Mouse (Mus musculus) B cell, adult 67 days (primary cell): ENCODE results near the gene Gm6871. TPM values are rescaled to one million over a fixed set of nuclear protein-coding genes. Genes with fewer than 3 reads are reported as not detected.

ENCODE experiments used
- total RNA-seq, 2 experiments: library from RNA; stranded (reverse); gene quantifications; 4 replicates each; pipeline ENCODE4 v1.2.4; 2023

Gene Gm6871
- total RNA-seq: not detected

DNA sequence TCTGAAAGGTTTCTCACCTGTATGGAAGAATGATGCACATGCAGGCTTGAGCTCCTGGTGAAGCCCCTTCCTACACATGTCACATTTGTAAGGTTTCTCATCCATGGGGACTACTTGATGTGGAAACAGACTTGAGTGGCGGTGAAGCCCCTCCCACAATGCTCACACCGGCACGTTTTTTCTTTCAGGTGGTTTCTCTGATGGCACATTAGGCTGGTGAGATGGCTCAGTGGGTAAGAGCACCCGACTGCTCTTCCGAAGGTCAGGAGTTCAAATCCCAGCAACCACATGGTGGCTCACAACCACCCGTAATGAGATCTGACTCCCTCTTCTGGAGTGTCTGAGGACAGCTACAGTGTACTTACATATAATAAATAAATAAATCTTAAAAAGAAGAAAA is at the start of gene Gm6871:
Gm6871 (minus strand) TSS at position 101 of the 400 bp plus-strand sequence.

GRCm38 (mm10) chr7:41599034-41599813 is 25.8 kb upstream of the Gm6871 start, which contains the start of gene 2610021A01Rik:
TSS of gene 2610021A01Rik (plus strand) at chr7:41599230.

DNA sequence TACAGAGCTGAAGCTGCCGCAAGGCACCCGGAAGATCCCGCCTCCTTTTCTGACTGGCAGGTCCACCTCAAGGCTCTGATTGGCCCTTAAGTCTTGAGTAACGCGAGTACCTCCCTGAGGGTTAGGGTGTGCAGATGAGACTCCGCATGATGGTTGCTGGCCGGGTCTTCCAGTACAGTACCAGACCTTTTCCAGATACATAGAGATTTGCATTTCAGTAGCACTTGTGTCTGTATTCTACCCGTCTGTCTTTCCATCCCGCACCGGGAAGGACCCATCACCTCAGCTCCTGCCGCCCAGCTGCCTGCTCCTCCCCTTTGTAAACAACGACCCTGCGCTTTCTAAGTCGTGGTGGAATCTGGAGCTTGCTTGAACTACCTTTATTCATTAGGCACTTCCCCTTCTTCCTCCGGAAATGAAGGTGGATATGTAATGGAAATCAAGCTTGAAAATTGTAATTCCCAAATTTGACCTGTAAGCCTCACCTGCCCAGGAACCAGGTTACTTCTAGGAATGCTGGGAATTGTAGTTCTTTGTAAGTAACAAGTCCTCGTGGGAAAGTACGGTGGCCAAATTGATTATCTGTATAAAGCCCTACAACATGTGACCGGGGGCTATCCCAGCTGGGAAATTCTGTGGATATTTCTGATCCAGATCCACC is 73.9 kb downstream of the Gm6871 start, which contains the start of the genes Gm20449 and AW146154:
Gm20449 (minus strand) TSS at position 29 of the 661 bp plus-strand sequence.
AW146154 (minus strand) TSS at position 502 of the 661 bp plus-strand sequence.

Other genes starting within 250 kb of the Gm6871 start
- gene AI987944, start 180.3 kb downstream of the Gm6871 start, total RNA-seq: 10 to 100 TPM; 20.2 to 25.4 TPM
- gene Vmn2r57, start 125.0 kb downstream of the Gm6871 start, total RNA-seq: under 1 TPM in 1 of 2 experiments, not detected in 1; 0.15 TPM
- under 1 TPM; 0.27 to 0.49 TPM for gene Gm20449, start 74.2 kb downstream of the Gm6871 start, total RNA-seq
- gene AW146154, start 73.8 kb downstream of the Gm6871 start, total RNA-seq: 10 to 100 TPM; 11.6 to 15.7 TPM
- 10 to 100 TPM; 39.1 to 39.6 TPM for gene 2610021A01Rik, start 25.6 kb upstream of the Gm6871 start, total RNA-seq
- gene Zfp788, start 59.5 kb upstream of the Gm6871 start, total RNA-seq: 10 to 100 TPM; 19.7 to 24.3 TPM